Mouse (Mus musculus): ENCODE measurements around the gene Rnf11.

- TF ChIP-seq POLR2A (IDR thresholded peaks at IDR 0.05; ENCODE audit: borderline replicate concordance, control insufficient read depth, low read depth, low read length) (0 out of 2 replicates have a peak, but pooled peaks have one; percentile 22), CTCF (IDR thresholded peaks at IDR 0.05; ENCODE audit: control insufficient read depth, insufficient read depth, low read length) (no peak)
These were observed 77.9 kb downstream of the Rnf11 start, which contains the start of gene Ttc39a for GRCm38 (mm10) chr4:109406486-109407175.
